Mouse (Mus musculus) liver, adult 2 months (tissue): ENCODE results near the gene Trim69. TPM values are rescaled to one million over a fixed set of nuclear protein-coding genes. Genes with fewer than 3 reads are reported as not detected.
A peak's percentile ranks its signal among the peaks of the same experiment; 100 is the strongest.

Experiments
- DNase-seq: peaks from one replicate; pipeline ENCODE4 v3.0.0-alpha.2; 2011; ENCODE audit warnings: low read depth, low spot score; ENCODE audit errors: extremely low read depth
- H3K27ac ChIP-seq: fragments of 200-500 bp; replicated peaks from 2 replicates; pipeline ENCODE4 v1.5.1; 2012; ENCODE audit warnings: low read depth, mild to moderate bottlenecking, control low read depth, inconsistent platforms, low read length; ENCODE audit not compliant: insufficient read depth
- H3K27me3 ChIP-seq: fragments of 200-500 bp; 2 replicates; pipeline ENCODE4 v1.6.1; 2012; ENCODE audit warnings: mild to moderate bottlenecking, moderate library complexity, low read length, inconsistent platforms; ENCODE audit not compliant: control insufficient read depth, insufficient read depth
- H3K36me3 ChIP-seq: fragments of 200-500 bp; 2 replicates; pipeline ENCODE4 v1.6.1; 2012; ENCODE audit warnings: low read length, inconsistent platforms; ENCODE audit not compliant: control insufficient read depth, insufficient read depth
- H3K4me1 ChIP-seq: fragments of 200-500 bp; 2 replicates; pipeline ENCODE4 v1.6.1; 2011; ENCODE audit warnings: low read length; ENCODE audit not compliant: control insufficient read depth, insufficient read depth
- H3K4me3 ChIP-seq: fragments of 200-500 bp; 2 replicates; pipeline ENCODE4 v1.5.1; 2011; ENCODE audit warnings: low read depth, mild to moderate bottlenecking, control low read depth, low read length, moderate library complexity; ENCODE audit not compliant: insufficient read depth
- H3K79me2 ChIP-seq: fragments of 200-500 bp; 2 replicates; pipeline ENCODE4 v1.6.1; 2012; ENCODE audit warnings: inconsistent platforms, mild to moderate bottlenecking, low read length, moderate library complexity; ENCODE audit not compliant: control insufficient read depth, insufficient read depth
- H3K9ac ChIP-seq: fragments of 200-500 bp; 2 replicates; pipeline ENCODE4 v1.6.1; 2012; ENCODE audit warnings: low read depth, mild to moderate bottlenecking, control low read depth, inconsistent platforms, low read length
- CTCF ChIP-seq: fragments of 200-500 bp; IDR thresholded peaks from 2 replicates; pipeline ENCODE4 v1.5.1; 2011; ENCODE audit warnings: low read depth, low read length, control low read depth
- POLR2A ChIP-seq: fragments of 200-500 bp; IDR thresholded peaks from 2 replicates; pipeline ENCODE4 v1.6.1; 2011; ENCODE audit warnings: low read length, control low read depth; ENCODE audit not compliant: insufficient read depth; ENCODE audit errors: extremely low read depth
- WGBS: fragments of 180-500 bp; shearing (Covaris S2); methylation state at CpG from one replicate; pipeline ENCODE4 v1.1.7; 2018; 5-methylcytosine and 5-hydroxymethylcytosine counted together
- polyA plus RNA-seq: library from polyadenylated mRNA; depleted of rRNA; stranded (reverse); fragments of >200 nt; gene quantifications from 2 replicates; pipeline ENCODE4 v1.2.3, GENCODE M21; 2012
- total RNA-seq: library from RNA; depleted of rRNA; stranded (reverse); fragments of >200 nt; gene quantifications from 2 replicates; pipeline ENCODE4 v1.2.3, GENCODE M21; 2014

Trim69 gene
- total and polyA plus RNA-seq, 2 experiments, result 0.07 to 0.09 TPM

- H3K4me1 ChIP-seq, result no peaks in the 10 kb centered on the region; the same call in 1 of the 2 replicates
- TF ChIP-seq CTCF (no peak), POLR2A (no peak)
- no peaks in the 10 kb centered on the region for H3K36me3 ChIP-seq
- no peaks in the 10 kb centered on the region for H3K79me2 ChIP-seq
- H3K9ac ChIP-seq, result no peak overlapping the region
- H3K27ac ChIP-seq, result no peak overlapping the region
- WGBS, result 99% methylated on average over 4 of the region's 4 CpGs
- no peak overlapping the region for H3K4me3 ChIP-seq
- no peaks in the 10 kb centered on the region for H3K27me3 ChIP-seq
- DNase-seq, result no peak
These were observed 32.9 kb upstream of the Trim69 start for GRCm38 (mm10) chr2:122127635-122128034.

- no peak overlapping the region for H3K4me3 ChIP-seq
- TF ChIP-seq CTCF, result no peak
- TF ChIP-seq POLR2A, result no peak
- H3K27ac ChIP-seq, result no peak overlapping the region
- 95% methylated on average over 2 of the region's 2 CpGs for WGBS
- no peaks in the 10 kb centered on the region for H3K4me1 ChIP-seq
- H3K79me2 ChIP-seq, result no peaks in the 10 kb centered on the region
- no peaks in the 10 kb centered on the region for H3K36me3 ChIP-seq
- no peaks in the 10 kb centered on the region for H3K27me3 ChIP-seq
- no peak overlapping the region for H3K9ac ChIP-seq
- no peak for DNase-seq
These were observed 28.4 kb upstream of the Trim69 start for GRCm38 (mm10) chr2:122132078-122132477.

- Histone ChIP-seq H3K9ac (no peak overlapping the region), H3K4me3 (no peak overlapping the region), H3K4me1 (no peaks in the 10 kb centered on the region), H3K27me3 (no peaks in the 10 kb centered on the region), H3K79me2 (no peaks in the 10 kb centered on the region), H3K36me3 (no peaks in the 10 kb centered on the region), H3K27ac (no peak overlapping the region)
- no peak for DNase-seq
- 86% methylated on average over 2 of the region's 2 CpGs for WGBS
- no peak for TF ChIP-seq POLR2A
- no peak for TF ChIP-seq CTCF
These were observed 27.9 kb upstream of the Trim69 start for GRCm38 (mm10) chr2:122132618-122133017.

- DNase-seq, result no peak
- no peak overlapping the region for H3K4me3 ChIP-seq
- no peaks in the 10 kb centered on the region for H3K27me3 ChIP-seq
- no peaks in the 10 kb centered on the region for H3K36me3 ChIP-seq
- no peaks in the 10 kb centered on the region for H3K79me2 ChIP-seq
- no peak overlapping the region for H3K9ac ChIP-seq
- TF ChIP-seq CTCF, result no peak
- no peak for TF ChIP-seq POLR2A
- H3K4me1 ChIP-seq, result peaks cover 4% of the 10 kb centered on the region
- H3K27ac ChIP-seq, result no peak overlapping the region
- WGBS, result 63% methylated on average over 5 of the region's 5 CpGs
These were observed 22.5 kb upstream of the Trim69 start for GRCm38 (mm10) chr2:122137839-122138465.

- peak overlapping the region; percentile 42 for H3K9ac ChIP-seq
- DNase-seq, result peak; percentile 84
These were observed 19.7 kb upstream of the Trim69 start for GRCm38 (mm10) chr2:122140815-122141214.

GRCm38 (mm10) chr2:122141332-122141967, 19.1 kb upstream of the Trim69 start:
- WGBS, result 23% methylated on average over 5 of the region's 5 CpGs
- H3K9ac ChIP-seq, result peak overlapping the region; percentile 42
- TF ChIP-seq POLR2A, result no peak
- TF ChIP-seq CTCF, result no peak
- no peaks in the 10 kb centered on the region for H3K27me3 ChIP-seq
- peaks cover 5% of the 10 kb centered on the region for H3K4me1 ChIP-seq
- H3K4me3 ChIP-seq, result peak overlapping the region; percentile 3; the same call in 1 of the 2 replicates
- peak; percentile 92 for DNase-seq
- peak overlapping the region; percentile 94 for H3K27ac ChIP-seq
- H3K36me3 ChIP-seq, result no peaks in the 10 kb centered on the region
- no peaks in the 10 kb centered on the region for H3K79me2 ChIP-seq

More at GRCm38 (mm10) chr2:122140815-122141214, 19.7 kb upstream of the Trim69 start:
- no peak overlapping the region for H3K4me3 ChIP-seq
- H3K27ac ChIP-seq, result peak overlapping the region; percentile 94
- H3K27me3 ChIP-seq, result no peaks in the 10 kb centered on the region
- H3K79me2 ChIP-seq, result no peaks in the 10 kb centered on the region
- H3K36me3 ChIP-seq, result no peaks in the 10 kb centered on the region
- peaks cover 4% of the 10 kb centered on the region for H3K4me1 ChIP-seq
- WGBS, result 21% methylated on average over 2 of the region's 2 CpGs
- no peak for TF ChIP-seq POLR2A
- TF ChIP-seq CTCF, result no peak
